Comparison of ENCODE assay signal across 13 mouse cellular contexts in the genomic region with DNA sequence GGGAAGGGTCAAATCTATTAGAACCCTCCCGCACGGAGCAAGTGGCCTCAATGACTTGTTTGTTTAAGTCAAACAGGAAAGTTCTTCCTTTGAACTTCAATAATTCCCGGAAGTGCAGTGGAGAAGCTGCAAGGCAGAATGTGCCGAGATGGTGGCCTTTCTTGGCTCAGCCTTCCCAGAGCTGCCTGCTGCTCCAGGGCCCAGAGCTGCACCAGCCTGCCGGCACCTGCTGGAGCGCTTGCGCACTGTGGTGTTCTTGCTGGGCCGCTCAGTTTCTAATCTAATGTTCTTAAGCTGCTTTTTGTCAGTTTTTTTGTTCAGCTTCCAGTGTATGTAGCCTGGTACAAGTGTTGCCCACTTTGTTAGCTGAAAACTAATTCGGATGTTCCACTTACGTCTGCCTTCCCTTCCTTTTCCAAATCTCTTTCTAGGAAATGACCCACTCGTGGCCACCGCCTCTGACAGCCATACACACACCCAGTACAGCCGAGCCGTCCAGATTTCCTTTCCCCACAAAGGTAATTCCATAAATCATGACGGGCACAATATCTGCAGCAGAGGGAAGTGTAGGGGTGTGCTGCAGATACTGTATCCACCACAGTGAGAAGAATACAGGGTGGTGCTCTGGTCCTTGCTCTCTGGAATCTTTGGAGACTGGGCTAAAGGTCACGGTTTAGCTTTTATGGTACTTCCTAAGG.
DNase-seq lines count a peak whose midpoint lies in the region; ATAC-seq and TF ChIP-seq lines count a peak whose summit lies in the region.
"Had no signal": no experiment of that assay in that cellular context is flagged by ENCODE, and none has a peak within 500 bp of the region (broad histone marks: within the 10 kb centered on the region; RNA-seq: fewer than 3 reads in every experiment).

No protein-coding gene starts in this region.

- H3K4me3 ChIP-seq in E14TG2a.4 (replicated peaks; ENCODE audit: low read length): peak overlapping the region; percentile 49
- H3K4me3 ChIP-seq in lung, embryonic 14.5 days (ENCODE audit: low read depth, low read length): no peak overlapping the region
- H3K4me3 ChIP-seq: limb, embryonic 15.5 days had no signal

- no peak overlapping the region for H3K4me2 ChIP-seq in lung, embryonic 14.5 days
- H3K4me2 ChIP-seq: limb, embryonic 15.5 days had no signal

- peaks cover 64% of the 10 kb centered on the region for H3K36me3 ChIP-seq in E14TG2a.4 (ENCODE audit: insufficient read depth, low read length)
- no peaks in the 10 kb centered on the region for H3K36me3 ChIP-seq in lung, embryonic 14.5 days (ENCODE audit: insufficient read depth)
- H3K36me3 ChIP-seq: limb, embryonic 15.5 days had no signal

- DNase-seq in heart, adult 18-20 months: peak; percentile 47 to 64
- DNase-seq in heart, postnatal 4 days: no peak
- peak; percentile 67 for DNase-seq in lung, embryonic 14.5 days
- DNase-seq in cerebellum, postnatal 4 days (ENCODE audit: low spot score in 2 of 2): no peak
- no peak for DNase-seq in right cerebral cortex, postnatal 4 days
- no peak for DNase-seq in left cerebral cortex, adult 9 months (ENCODE audit: low spot score in 2 of 2)
- DNase-seq: adrenal gland, adult 2 months; cerebellum, postnatal 14 days; right cerebral cortex, adult 18-20 months; thymus, postnatal 14 days had no signal

- H3K27ac ChIP-seq in lung, embryonic 14.5 days (ENCODE audit: low read depth): no peak overlapping the region; the same call in 1 of the 2 replicates
- H3K27ac ChIP-seq: limb, embryonic 15.5 days had no signal

- ATAC-seq in common myeloid progenitor, adult 5-6 weeks (replicated peaks; ENCODE audit: low read depth, poor library complexity, severe bottlenecking): 0 out of 2 replicates have a peak, but pooled peaks have one; percentile 6
- peak; percentile 62 for ATAC-seq in lung, embryonic 14.5 days (ENCODE audit: insufficient read depth)

- H3K27me3 ChIP-seq in E14TG2a.4 (ENCODE audit: insufficient read depth, low read length): no peaks in the 10 kb centered on the region
- no peaks in the 10 kb centered on the region for H3K27me3 ChIP-seq in lung, embryonic 14.5 days (ENCODE audit: insufficient read depth, low read length)
- H3K27me3 ChIP-seq: limb, embryonic 15.5 days had no signal

- no peaks in the 10 kb centered on the region for H3K9me3 ChIP-seq in E14TG2a.4 (ENCODE audit: low read length)
- no peaks in the 10 kb centered on the region for H3K9me3 ChIP-seq in lung, embryonic 14.5 days (ENCODE audit: low read depth, low read length)
- H3K9me3 ChIP-seq: limb, embryonic 15.5 days had no signal

- H3K4me1 ChIP-seq in E14TG2a.4 (replicated peaks; ENCODE audit: low read depth, low read length): peaks cover 73% of the 10 kb centered on the region
- no peaks in the 10 kb centered on the region for H3K4me1 ChIP-seq in lung, embryonic 14.5 days (ENCODE audit: insufficient read depth)
- H3K4me1 ChIP-seq: limb, embryonic 15.5 days had no signal

- no peak overlapping the region for H3K9ac ChIP-seq in lung, embryonic 14.5 days
- H3K9ac ChIP-seq: limb, embryonic 15.5 days had no signal

- no peak for TF ChIP-seq CTCF in E14TG2a.4 (conservative IDR thresholded peaks at IDR 0.05; ENCODE audit: low read length)
- TF ChIP-seq CTCF in lung, embryonic 14.5 days (IDR thresholded peaks at IDR 0.05; ENCODE audit: low read depth): no peak

- 43% methylated on average over 16 of the region's 16 CpGs for WGBS in lung, embryonic 14.5 days

Comparison
In these comparisons a context has a peak if more than half of its experiments do, and no peak if none do; other contexts are left out.
1. DNase-seq: peak in heart, adult 18-20 months (2 of 2) and lung, embryonic 14.5 days (single experiment); none in heart, postnatal 4 days (single experiment), cerebellum, postnatal 4 days (0 of 2), right cerebral cortex, postnatal 4 days (single experiment) and left cerebral cortex, adult 9 months (0 of 2).